Mouse (Mus musculus): ENCODE data around the gene Ccdc17. TPM values are rescaled to one million over a fixed set of nuclear protein-coding genes. Genes with fewer than 3 reads are reported as not detected.

Gene Ccdc17
- total RNA-seq, 2 experiments from 2014 or later, result 4.1 to 6.2 TPM

GRCm38 (mm10) chr4:116642071-116642470, 45.6 kb downstream of the Ccdc17 start:
- DNase-seq (ENCODE audit: extremely low spot score in 1 of 2, low spot score in 1 of 2), result no peak

GRCm38 (mm10) chr4:116644326-116644725, 47.9 kb downstream of the Ccdc17 start:
- DNase-seq (ENCODE audit: extremely low spot score in 1 of 2, low spot score in 1 of 2), result peak in 1 of 2 experiments; percentile 24

GRCm38 (mm10) chr4:116645624-116646023, 49.2 kb downstream of the Ccdc17 start:
- no peak for DNase-seq (ENCODE audit: extremely low spot score in 1 of 2, low spot score in 1 of 2)

- DNase-seq (ENCODE audit: extremely low spot score in 1 of 2, low spot score in 1 of 2), result no peak
Measured at GRCm38 (mm10) chr4:116649411-116649810, 53.0 kb downstream of the Ccdc17 start.

Other genes with a start within 250 kb of the Ccdc17 start
- 100 to 1,000 TPM in 1 of 2 experiments, 10 to 100 TPM in 1; 86.7 to 100 TPM for gene Mast2, start 132.5 kb upstream of the Ccdc17 start, total RNA-seq (2021)
- 10 to 100 TPM; 17.9 to 20.3 TPM for gene Ipp, start 89.1 kb upstream of the Ccdc17 start, total RNA-seq (2021)
- gene Tmem69, start 40.7 kb upstream of the Ccdc17 start, total RNA-seq (2021), result 10 to 100 TPM; 11.8 to 13.0 TPM
- 10 to 100 TPM; 35.8 to 40.7 TPM for gene Gpbp1l1, start 39.0 kb upstream of the Ccdc17 start, total RNA-seq (2021)
- gene Nasp, start 31.3 kb downstream of the Ccdc17 start, total RNA-seq (2021), result 10 to 100 TPM; 26.7 to 39.4 TPM
- 100 to 1,000 TPM; 392 to 438 TPM for gene Akr1a1, start 55.0 kb downstream of the Ccdc17 start, total RNA-seq (2021)
- gene Prdx1, start 88.9 kb downstream of the Ccdc17 start, total RNA-seq (2021), result 100 to 1,000 TPM; 162 to 182 TPM
- gene Mmachc, start 111.8 kb downstream of the Ccdc17 start, total RNA-seq (2021), result 10 to 100 TPM; 18.0 to 18.3 TPM
- 1 to 10 TPM; 3.0 to 4.3 TPM for gene Ccdc163, start 111.9 kb downstream of the Ccdc17 start, total RNA-seq (2021)
- 1 to 10 TPM; 4.5 TPM for gene Tesk2, start 124.3 kb downstream of the Ccdc17 start, total RNA-seq (2021)
- 10 to 100 TPM; 12.0 to 13.1 TPM for gene Toe1, start 211.0 kb downstream of the Ccdc17 start, total RNA-seq (2021)
- gene Mutyh, start 211.1 kb downstream of the Ccdc17 start, total RNA-seq (2021), result 1 to 10 TPM; 3.1 to 5.4 TPM
- gene Hpdl, start 225.1 kb downstream of the Ccdc17 start, total RNA-seq (2021), result 1 to 10 TPM; 4.8 to 5.0 TPM

All from layer of hippocampus, postnatal 25 days (tissue).